Mouse (Mus musculus): Measurements from ENCODE around the gene Tmem185b.

Gene Tmem185b

DNA sequence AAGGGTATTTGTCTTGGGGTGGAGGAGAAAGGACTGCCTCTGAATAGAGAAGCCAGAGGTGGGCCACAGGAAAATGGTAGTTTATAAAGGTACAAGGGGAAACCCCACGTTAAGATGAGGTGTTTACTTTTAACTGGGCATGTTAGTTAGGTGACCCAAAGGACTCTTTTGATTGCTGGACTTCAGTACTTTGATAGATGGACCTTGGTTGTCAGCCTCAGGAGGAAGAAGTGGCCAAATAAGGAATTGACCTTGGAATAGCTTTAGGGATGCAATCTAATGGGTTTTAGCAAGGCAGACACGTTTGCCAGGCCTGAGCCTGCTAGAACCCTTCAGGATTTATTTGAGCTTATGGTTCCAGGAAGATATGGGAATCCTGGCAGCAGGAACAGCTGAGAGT, 13.3 kb downstream of the Tmem185b start:
- no peak for DNase-seq (ENCODE audit: low spot score in 2 of 2)

DNA sequence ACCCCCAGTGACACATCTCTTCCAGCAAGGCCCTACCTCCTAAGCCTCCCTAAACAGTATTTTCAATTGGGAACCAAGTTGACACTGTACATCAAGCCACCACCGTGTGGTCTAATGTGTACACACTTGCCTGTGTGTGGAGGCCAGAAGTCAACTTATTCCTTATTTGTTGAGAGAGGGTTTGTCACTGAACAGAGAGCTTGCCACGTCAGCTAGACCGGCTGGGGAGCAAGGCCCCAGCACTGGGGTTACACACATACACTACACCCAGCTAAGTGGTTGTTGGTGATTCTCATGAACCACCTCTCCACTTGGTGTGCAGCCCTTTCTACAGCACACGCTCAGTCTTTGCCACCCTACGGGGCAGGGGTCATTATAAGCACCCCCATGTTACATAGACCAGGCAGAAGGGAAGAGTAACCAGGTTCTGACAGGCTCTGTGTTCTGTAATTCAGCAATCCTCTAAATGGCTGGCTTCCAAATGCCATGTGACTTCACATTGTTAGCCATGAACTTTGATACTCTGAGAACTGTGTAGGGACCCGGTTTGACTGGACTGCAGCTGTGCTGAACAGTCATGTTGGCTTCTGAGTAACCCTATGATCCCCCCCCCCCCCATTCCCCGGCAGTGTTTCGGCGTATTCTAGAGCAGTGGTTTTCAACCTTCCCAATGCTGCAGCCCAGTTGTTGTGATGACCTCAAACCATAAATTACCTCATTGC, 15.0 kb downstream of the Tmem185b start:
- DNase-seq (ENCODE audit: low spot score in 2 of 2), result no peak

DNA sequence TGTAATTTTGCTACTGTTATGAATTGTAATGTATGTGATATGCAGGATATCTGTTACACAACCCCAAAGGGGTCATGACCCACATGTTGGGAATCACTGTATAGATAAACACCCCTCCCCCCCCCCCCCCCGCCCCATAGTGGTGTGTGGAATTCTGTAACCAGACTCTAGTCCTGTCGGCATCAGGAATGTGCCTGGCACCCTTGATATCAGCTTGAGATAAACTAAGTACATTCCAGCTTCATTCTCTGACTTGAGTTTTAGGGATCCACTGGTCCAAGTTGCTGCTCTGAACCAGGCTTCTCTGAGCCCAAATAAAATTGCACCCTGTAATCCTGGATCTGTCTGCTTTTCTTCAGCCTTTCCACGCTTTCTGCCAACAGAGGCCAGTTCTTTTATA, 15.6 kb downstream of the Tmem185b start:
- DNase-seq (ENCODE audit: low spot score in 2 of 2), result no peak

DNA sequence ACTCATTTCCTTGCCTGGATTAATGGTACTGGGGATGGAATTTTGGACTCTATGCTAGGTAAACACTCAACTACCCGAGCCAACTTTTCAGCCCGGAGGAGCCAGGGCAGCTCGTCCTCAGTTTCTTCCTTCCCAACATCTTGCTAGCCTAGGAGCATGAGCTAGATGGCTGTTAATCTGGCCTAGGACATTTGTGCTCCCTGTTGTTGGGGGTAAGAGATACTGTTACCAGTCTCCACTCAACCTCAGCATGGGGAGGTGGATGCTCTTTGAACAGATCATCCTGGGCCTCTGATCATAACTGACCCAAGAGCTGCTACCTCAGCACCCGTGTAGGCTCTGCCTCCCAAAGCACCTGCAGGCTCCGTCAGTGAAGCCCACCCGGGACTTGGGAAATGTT, 17.4 kb downstream of the Tmem185b start:
- no peak for DNase-seq (ENCODE audit: low spot score in 2 of 2)

DNA sequence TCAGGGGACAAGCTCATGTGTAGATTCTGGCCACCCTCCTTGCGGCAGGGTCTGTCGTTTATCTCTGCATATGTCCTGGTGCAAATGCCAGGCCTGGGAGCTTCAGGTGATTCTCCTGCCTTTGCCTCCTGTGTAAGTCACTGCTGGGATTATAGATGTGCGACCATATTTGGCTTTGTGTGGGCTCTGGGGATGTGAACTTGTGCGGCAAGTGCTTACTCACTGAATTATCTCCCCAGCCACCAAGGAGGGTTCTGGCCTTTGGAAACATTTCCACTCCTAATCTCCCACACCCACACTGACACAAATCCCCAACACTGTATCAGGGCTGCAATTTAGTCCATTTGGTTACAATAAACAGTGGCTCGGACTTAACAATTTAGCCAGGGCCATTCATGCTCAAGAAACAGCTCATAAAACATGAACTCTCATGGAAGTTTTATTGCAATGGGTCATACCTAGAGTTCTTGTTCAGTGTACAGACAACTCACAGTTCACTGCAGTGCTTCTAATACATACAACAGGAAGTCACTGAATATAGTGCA, 18.7 kb downstream of the Tmem185b start:
- no peak for DNase-seq (ENCODE audit: low spot score in 2 of 2)

DNA sequence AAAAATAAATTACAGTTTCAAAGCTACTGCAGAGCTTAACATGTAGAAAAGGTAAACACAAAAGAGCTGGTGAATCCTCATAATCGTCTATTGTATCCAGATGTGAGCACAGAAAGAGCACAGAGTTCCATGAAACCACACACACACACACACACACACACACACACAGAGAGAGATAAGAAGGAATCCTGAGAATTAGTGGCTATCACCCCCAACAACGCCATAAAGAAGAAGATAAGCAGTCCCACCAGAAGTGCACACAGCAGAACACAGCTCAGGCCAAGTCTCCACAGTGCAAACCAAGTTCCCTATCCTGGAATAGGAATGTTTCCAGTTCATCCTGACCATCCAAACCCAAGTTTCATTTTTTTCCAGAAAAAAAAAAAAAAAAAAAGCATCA, 19.2 kb downstream of the Tmem185b start:
- no peak for DNase-seq (ENCODE audit: low spot score in 2 of 2)

DNA sequence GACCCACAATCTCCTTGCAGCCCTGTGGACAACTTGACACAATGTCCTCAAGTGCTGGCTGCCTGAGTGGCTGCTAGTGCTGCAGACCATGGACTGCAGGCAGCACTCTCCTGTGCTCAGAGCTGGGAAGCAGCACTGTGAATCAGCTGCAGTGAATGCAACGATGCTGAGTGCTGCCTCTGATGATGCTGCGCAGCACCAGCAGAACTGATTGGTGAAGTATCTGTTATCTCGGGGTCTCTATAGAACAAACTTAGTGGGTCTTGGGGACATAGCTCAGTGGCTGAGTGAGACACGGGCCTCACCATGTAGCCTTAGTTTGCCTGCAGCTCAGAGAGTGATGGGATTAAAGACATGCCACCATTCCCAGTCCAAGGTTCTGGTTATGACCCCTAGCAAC, 19.7 kb downstream of the Tmem185b start:
- DNase-seq (ENCODE audit: low spot score in 2 of 2), result no peak

DNA sequence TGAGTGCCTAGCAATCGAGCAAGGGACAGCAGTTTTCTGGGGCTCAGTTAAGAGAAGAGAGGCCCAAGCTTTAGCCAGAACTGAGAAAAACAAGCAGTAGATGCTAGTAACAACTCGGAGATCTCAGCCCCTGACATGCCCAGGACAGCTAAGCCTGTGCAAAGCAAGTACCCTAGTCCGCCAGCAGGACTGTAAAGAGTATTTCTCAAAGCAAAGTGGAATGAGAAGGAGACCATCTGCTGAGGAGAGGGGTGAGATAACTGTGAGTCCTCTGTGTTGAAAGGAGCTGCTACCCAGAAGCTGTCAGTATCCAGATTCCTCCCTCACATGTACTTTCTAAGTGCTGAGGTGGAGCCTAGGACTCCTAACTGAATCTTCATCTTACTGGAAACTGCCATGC, 20.5 kb downstream of the Tmem185b start:
- DNase-seq (ENCODE audit: low spot score in 2 of 2), result no peak

DNA sequence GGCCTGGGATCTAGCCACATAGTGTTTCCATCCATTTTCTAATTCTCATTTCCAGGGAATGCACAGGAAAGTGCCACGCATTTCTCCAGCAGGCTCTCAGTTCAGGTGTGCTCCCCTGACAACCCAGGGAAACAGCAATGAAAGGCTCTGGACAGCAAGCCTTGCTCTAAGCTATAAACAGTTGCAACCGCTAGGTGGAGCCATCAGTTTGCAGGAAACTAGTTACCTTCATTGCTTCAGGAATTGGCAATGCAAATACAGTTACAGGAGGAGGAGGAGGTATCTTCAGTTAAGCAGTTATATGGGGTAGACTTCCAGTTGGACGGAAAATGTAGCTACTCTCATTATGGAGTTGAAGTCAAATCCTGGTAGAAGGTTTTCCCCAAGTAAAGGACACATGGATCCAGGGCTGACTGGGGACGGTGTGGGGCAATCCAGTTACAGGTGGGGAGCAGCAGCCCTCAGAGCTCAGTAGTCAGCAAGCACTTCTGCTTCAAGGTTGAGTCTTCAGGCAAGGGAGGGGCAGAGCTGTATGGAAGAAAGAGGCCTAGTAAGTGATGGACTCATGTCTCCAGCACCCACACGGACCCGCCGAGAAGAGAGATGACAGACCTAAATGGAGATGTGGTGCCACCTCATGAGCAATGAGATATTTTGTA, 22.8 kb downstream of the Tmem185b start:
- DNase-seq (ENCODE audit: low spot score in 2 of 2), result peak; percentile 83 to 91

DNA sequence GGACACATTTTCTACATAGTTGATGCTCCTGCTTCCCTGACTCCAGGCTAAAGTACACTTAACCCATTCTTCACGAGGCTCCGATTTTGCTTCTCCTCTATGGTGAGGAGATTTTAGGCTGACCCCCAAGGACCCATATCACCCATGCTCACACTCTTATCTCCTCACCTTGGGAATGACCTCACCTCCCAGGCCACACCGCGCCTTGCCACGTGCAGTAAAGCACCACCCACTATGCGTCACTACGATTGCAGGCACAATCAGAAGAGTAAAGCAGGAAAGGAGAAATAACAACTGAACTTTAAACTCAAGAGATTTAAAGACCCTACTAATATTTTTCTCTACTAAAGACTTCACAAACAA, 23.3 kb downstream of the Tmem185b start:
- no peak for DNase-seq (ENCODE audit: low spot score in 2 of 2)

DNA sequence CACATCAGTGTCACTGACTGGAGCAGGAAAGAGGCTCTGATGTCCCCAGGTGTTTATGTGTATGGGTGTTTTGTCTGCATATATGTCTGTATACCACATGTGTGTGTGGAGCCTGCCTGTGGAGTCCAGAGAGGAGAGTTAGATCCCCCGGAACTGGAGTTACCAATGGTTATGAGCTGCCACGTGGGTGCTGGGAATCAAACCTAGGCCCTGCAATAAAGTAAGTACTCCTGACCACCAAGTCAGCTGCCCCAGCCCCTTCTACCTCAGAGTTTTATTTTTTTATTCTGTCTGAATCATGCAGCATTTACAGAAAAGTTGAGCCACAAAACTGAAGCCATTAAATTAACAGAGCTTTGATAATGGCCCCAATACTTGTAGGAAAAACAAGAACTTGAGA, 24.1 kb downstream of the Tmem185b start:
- DNase-seq (ENCODE audit: low spot score in 2 of 2), result no peak

DNA sequence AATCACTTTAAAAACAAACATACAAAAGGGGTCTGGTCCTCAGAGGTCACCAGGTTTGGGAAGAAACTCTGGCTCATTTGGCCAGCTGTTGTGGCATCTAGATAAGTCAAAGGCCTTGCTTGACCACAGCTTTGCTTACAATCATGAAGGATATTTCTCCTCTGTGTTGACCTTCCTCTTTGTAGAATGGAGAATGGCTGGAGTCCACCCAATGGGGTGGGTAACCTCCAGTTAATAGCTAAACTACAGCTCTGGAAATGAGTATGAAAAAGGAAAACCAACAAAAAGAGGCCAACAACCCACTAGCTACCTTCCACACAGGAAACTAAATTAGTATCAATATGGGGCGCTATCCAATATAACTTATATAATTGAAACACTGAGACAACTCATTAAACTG, 25.7 kb downstream of the Tmem185b start:
- no peak for DNase-seq (ENCODE audit: low spot score in 2 of 2)

DNA sequence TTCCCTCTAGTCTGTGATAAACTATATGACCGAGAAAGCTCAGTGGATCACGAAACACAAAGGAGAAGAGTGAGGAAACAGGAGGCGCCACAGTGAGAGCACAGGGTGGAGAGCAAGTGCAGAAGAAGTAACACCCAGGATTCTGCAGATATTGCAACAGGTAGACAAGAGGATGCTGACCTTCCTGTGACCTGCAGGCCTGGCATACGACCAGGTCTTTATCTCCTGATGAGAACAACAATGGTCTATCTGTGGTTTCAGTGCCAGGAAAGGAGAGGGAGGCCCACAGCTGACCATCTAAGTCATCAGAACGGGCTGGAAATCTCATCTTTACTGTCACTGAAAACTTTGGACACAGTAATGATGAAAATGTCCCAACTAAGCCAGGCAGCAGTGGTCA, 29.7 kb downstream of the Tmem185b start:
- DNase-seq (ENCODE audit: low spot score in 2 of 2), result no peak

DNA sequence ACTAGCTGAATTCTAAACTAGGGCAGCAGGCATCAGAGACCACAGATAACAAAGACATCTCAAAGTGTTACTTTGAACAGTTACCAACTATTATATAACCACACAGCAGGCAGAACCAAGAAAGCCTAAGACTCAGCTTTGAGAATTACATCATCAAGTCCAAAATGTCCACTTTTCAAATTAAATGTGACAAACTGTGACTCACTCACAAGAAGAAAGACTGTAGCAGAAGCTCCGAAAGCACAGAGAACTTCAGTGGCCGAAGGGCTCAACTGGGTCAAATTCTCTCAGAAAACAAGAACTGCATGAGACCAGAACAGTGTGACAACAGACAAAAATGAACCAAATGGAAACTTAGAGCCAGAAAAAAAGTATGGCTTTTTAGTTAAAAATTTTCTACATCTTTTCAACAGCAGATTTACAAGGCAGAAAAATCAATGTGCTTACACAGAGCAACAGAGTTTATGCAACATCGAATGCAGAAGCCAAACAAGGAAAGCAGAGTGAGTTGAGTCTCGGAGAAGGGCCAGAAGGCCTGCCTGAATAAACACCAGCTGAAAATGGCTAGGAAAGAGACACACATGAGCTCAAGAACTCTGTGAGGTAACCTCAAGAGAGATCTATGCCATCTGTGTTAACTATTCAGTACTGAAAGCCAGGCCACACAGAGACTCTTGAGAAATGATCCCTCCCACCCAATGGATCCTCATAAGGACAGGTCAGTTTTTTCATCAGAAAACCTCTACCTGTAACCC, 31.9 kb downstream of the Tmem185b start:
- no peak for DNase-seq (ENCODE audit: low spot score in 2 of 2)

DNA sequence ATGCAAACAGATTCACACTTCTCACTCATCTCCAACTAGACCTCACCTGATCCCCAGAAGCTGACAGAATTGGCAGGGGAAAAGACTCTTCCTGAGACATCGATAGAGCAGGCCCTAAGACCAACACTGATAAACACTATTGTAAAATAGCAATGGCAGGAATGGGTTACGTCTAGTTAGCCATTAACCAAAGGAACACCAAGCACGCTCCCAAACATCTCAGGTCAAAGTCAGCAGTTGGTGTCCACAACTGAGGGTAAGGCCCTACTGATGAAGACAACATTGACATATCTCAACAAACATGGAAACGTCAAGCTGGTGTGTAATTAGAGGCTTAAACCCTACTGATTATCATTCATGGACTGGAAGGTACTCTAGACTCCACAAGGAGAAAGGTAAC, 39.6 kb downstream of the Tmem185b start:
- no peak for DNase-seq (ENCODE audit: low spot score in 2 of 2)

DNA sequence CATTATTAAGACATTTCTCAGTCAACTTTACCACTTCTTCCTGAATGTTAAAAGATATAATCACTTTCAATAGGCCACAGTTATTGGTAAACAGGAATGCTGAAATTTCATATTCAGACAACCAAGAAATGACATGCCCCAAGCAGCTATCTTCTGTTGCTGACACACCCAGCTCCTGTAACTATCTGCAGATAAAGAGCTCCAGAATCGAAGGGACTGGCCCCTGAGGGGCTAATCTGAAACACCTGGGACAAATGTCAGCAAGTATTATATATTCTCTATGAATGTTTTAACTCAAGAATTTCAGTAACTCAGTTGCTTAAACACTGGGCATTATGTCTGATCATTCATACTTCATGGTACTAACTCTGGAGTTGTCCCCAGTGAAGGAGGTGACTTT, 44.2 kb downstream of the Tmem185b start:
- DNase-seq (ENCODE audit: low spot score in 2 of 2), result no peak
